Mouse (Mus musculus) intestine, postnatal 0 days (tissue): ENCODE results near the gene Cdx2. TPM values are rescaled to one million over a fixed set of nuclear protein-coding genes. Genes with fewer than 3 reads are reported as not detected.

Experiments
- ATAC-seq: fragments of 200-750 bp; cut with Nextera tagmentation; 2 replicates; pipeline ENCODE4 v1.8.0; 2017; ENCODE audit warnings: mild to moderate bottlenecking, moderate TSS enrichment, moderate library complexity
- H3K27ac ChIP-seq: fragments of 300-500 bp; sonication (generic); 2 replicates; pipeline ENCODE4 v1.5.1; 2014; ENCODE audit warnings: mild to moderate bottlenecking, low read depth, low read length, moderate library complexity
- H3K27me3 ChIP-seq: fragments of 300-500 bp; sonication (generic); replicated peaks from 2 replicates; pipeline ENCODE4 v1.6.1; 2014; ENCODE audit warnings: low read length, mixed read lengths; ENCODE audit not compliant: control insufficient read depth, insufficient read depth
- H3K36me3 ChIP-seq: fragments of 300-500 bp; sonication (generic); 2 replicates; pipeline ENCODE4 v1.6.1; 2014; ENCODE audit warnings: mild to moderate bottlenecking, moderate library complexity; ENCODE audit not compliant: control insufficient read depth, insufficient read depth
- H3K4me1 ChIP-seq: fragments of 300-500 bp; sonication (generic); replicated peaks from 2 replicates; pipeline ENCODE4 v1.6.1; 2014; ENCODE audit warnings: antibody characterized with exemption, low read length, mixed read lengths; ENCODE audit not compliant: control insufficient read depth, insufficient read depth
- H3K4me2 ChIP-seq: fragments of 300-500 bp; sonication (generic); replicated peaks from 2 replicates; pipeline ENCODE4 v1.6.1; 2014; ENCODE audit warnings: low read depth, mild to moderate bottlenecking, moderate library complexity
- H3K4me3 ChIP-seq: fragments of 300-500 bp; sonication (generic); 2 replicates; pipeline ENCODE4 v1.5.1; 2014; ENCODE audit warnings: low read depth, low read length
- H3K9ac ChIP-seq: fragments of 300-500 bp; sonication (generic); 2 replicates; pipeline ENCODE4 v1.6.1; 2014; ENCODE audit warnings: mild to moderate bottlenecking, low read depth, low read length
- H3K9me3 ChIP-seq: fragments of 300-500 bp; sonication (generic); 2 replicates; pipeline ENCODE4 v1.6.1; 2016; ENCODE audit warnings: mixed run types; ENCODE audit not compliant: control insufficient read depth
- CTCF ChIP-seq: sonication (generic); IDR thresholded peaks from 2 replicates; pipeline ENCODE4 v1.5.1; 2016; ENCODE audit warnings: low read depth, mild to moderate bottlenecking, control low read depth, antibody characterized with exemption, moderate library complexity
- WGBS: fragments of 180-500 bp; shearing (Covaris S2); extraction: QIAGEN DNeasy Blood & Tissue Kit; methylation state at CpG from one replicate; pipeline ENCODE4 v1.1.7; 2014; 5-methylcytosine and 5-hydroxymethylcytosine counted together
- polyA plus RNA-seq: library from polyadenylated mRNA; unstranded; fragments of >200 nt; fragmentation: Nextera tagmentation; extraction: Ambion mirVana; gene quantifications from 2 replicates; pipeline ENCODE4 v1.2.1, GENCODE M21; 2015

Cdx2 gene
- polyA plus RNA-seq, 1 experiment from 2014 or later = 35.0 TPM

DNA sequence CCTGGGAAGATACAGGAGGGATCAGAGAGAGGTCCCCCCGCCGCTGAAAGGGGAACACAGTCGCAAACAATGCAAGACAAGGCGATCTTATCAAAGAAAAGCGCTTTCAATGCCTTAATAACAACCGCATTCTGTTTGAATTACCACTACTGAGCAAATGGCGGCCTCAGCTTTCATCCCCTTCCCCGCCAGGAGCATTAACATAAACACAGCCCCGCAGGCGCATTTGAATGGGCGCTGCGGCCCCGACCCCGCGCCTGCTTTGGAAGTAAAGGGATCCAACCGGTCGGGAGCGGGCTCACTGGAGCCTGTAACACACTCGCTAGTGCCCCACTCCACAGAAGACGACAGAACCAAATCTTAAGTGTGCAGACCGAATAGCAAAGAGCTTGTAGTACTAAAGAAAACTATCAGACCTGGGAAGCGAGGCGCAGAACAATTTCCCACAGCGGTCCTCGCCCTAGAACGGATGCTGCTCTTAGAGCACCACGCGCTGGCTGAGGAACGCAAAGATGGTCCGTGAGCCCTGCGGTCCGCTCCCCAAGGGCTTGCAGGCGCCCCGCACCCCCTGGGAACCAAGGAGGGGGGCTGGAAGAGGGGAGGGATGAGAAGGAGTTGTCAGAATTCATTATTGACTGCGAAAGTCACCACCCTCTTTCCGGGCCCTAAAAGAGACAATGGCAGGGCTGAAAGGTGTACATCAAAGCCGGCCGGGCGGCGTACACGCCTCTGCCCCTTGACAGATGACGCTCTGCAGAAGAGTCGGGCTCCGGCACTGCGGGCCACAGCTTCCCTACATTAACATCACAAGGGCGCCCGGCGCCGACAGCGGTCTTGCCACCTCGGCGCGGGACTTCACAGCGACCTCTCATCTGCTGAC, 2.6 kb downstream of the Cdx2 start:
- Histone ChIP-seq H3K9ac (peak overlapping the region; percentile 94), H3K9me3 (no peaks in the 10 kb centered on the region), H3K27ac (peak overlapping the region; percentile 90; the same call in 1 of the 2 replicates), H3K27me3 (peaks cover 22% of the 10 kb centered on the region; the same call in 1 of the 2 replicates), H3K4me2 (peak overlapping the region; percentile 69), H3K36me3 (peaks cover 8% of the 10 kb centered on the region; the same call in 1 of the 2 replicates), H3K4me1 (no peaks in the 10 kb centered on the region), H3K4me3 (peak overlapping the region; percentile 74)
- no peak for TF ChIP-seq CTCF
- ATAC-seq = no peak
- under 1% methylated on average over 54 of the region's 54 CpGs for WGBS

DNA sequence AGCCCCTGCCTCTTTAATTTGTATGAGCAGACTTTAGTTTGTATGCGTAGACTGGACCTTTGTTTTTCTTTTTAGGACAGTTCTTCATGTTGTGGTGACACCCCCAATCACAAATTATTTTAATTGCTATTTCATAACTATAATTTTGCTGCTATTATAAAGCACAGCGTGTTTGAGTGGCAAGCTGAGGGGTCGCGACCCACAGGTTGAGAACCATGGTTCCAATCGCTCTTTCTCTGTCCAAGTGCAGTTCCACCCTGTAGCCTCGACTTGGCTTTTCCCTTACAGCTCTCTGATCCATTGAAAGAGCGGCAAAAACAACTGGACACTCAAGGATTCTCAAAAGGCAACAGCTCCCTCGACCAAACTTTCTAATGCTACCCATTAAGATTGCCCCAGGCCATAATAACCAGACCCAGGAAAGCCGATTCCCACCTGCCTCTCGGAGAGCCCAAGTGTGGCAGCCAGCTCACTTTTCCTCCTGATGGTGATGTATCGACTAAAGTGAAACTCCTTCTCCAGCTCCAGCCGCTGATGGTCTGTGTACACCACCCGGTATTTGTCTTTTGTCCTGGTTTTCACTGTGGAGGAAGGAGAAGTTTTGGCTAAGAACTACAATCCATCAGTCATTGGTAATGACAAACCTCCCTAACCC, 4.2 kb downstream of the Cdx2 start:
- Histone ChIP-seq H3K36me3 (peaks cover 8% of the 10 kb centered on the region; the same call in 1 of the 2 replicates), H3K4me3 (peak overlapping the region; percentile 74), H3K9ac (peak overlapping the region; percentile 94), H3K27ac (no peak overlapping the region), H3K4me1 (no peaks in the 10 kb centered on the region), H3K27me3 (peaks cover 18% of the 10 kb centered on the region; the same call in 1 of the 2 replicates), H3K9me3 (no peaks in the 10 kb centered on the region), H3K4me2 (peak overlapping the region; percentile 69)
- no peak for TF ChIP-seq CTCF
- 6% methylated on average over 13 of the region's 13 CpGs for WGBS
- ATAC-seq = no peak

DNA sequence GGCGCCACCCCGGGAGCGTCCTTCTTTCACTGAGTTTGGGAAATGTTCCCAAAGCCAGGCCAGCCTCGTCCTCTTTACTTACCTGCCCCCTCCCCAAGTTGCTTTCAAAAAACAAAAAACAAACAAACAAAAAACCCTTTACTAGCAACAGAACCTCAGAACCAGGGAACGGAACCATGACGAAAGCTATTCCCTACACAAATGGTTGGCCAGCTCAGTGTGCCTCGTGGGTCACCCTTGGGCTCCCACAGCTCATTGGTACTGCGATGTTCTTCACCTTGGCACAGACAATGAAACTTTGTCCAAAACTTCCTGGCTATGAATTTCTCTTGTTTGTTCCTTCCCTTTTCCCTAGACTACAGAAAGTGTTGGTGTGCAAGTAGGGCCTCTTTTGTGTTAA, 4.9 kb downstream of the Cdx2 start:
- no peak for ATAC-seq
- Histone ChIP-seq H3K27me3 (peaks cover 14% of the 10 kb centered on the region; the same call in 1 of the 2 replicates), H3K36me3 (peaks cover 8% of the 10 kb centered on the region; the same call in 1 of the 2 replicates), H3K4me2 (peak overlapping the region; percentile 69), H3K9ac (peak overlapping the region; percentile 94), H3K4me1 (no peaks in the 10 kb centered on the region), H3K9me3 (no peaks in the 10 kb centered on the region), H3K4me3 (peak overlapping the region; percentile 74), H3K27ac (peak overlapping the region; percentile 29)
- TF ChIP-seq CTCF = no peak
- 11% methylated on average over 8 of the region's 8 CpGs for WGBS

DNA sequence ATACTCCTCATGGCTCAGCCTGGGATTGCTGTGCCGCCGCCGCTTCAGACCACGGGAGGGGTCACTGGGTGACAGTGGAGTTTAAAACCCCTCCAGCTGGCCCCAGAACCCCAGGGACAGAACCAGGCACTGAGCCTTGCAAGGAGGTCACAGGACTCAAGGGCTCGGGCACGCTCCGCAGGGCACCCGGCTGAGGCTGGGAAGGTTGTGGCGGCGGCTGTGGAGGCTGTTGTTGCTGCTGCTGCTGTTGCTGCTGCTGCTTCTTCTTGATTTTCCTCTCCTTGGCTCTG, 5.3 kb downstream of the Cdx2 start:
- peaks cover 14% of the 10 kb centered on the region; the same call in 1 of the 2 replicates for H3K27me3 ChIP-seq
- peak overlapping the region; percentile 29 for H3K27ac ChIP-seq
- TF ChIP-seq CTCF = no peak
- H3K4me1 ChIP-seq = no peaks in the 10 kb centered on the region
- peak overlapping the region; percentile 94 for H3K9ac ChIP-seq
- H3K4me3 ChIP-seq = peak overlapping the region; percentile 74
- peak overlapping the region; percentile 69 for H3K4me2 ChIP-seq
- ATAC-seq = no peak
- 4% methylated on average over 10 of the region's 10 CpGs for WGBS
- peaks cover 8% of the 10 kb centered on the region; the same call in 1 of the 2 replicates for H3K36me3 ChIP-seq
- H3K9me3 ChIP-seq = no peaks in the 10 kb centered on the region

DNA sequence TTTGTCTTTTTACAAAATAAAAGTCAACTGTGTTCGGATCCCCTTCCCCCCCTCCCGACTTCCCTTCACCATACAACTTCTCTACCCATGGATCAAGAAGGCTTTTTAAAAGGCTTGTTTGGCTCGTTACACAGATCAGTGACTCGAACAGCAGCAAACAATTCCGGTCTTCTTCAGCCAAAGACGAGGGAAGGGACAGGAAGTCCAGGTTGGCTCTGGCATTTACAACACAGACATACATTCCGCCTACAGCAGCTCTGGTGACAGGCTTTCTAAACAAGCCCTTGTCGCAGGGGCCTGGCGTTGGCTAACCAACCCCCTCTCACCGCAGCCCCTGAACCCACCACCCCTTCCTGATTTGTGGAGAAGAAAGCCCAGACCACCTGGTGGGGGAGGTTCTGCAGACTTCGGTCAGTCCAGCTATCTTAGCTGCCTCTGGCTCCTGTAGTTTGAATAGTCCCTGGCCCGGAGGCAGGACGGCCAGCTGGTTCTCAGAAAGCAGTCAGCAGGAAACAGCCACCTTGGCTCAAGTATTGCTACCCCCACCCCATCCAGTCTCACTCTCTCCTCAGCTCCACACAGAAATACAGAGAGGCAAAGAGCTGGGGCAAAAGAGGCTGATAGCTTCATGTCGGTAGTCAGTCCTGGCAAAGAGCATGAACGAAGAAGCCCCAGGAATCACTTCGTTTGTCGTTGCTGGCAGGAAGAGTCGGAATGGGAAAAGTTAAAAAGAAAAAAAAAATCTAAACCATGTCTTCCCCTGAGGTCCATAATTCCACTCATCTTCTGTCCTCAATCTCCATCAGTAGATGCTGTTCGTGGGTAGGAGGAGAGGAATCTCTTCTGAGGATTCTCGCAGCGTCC, 5.9 kb downstream of the Cdx2 start:
- Histone ChIP-seq H3K4me1 (no peaks in the 10 kb centered on the region), H3K4me3 (peak overlapping the region; percentile 74), H3K9ac (peak overlapping the region; percentile 94), H3K9me3 (no peaks in the 10 kb centered on the region), H3K27me3 (peaks cover 8% of the 10 kb centered on the region; the same call in 1 of the 2 replicates), H3K4me2 (peak overlapping the region; percentile 69), H3K36me3 (peaks cover 8% of the 10 kb centered on the region; the same call in 1 of the 2 replicates), H3K27ac (peak overlapping the region; percentile 29)
- no peak for ATAC-seq
- WGBS = 2% methylated on average over 21 of the region's 21 CpGs
- no peak for TF ChIP-seq CTCF
